Mouse (Mus musculus) c-Kit-positive CD71-positive TER-119-positive erythroid progenitor cells, embryonic 14.5 days (primary cell): ENCODE results near the gene Nfu1.

Experiments
- DNase-seq: peaks from one replicate; pipeline ENCODE4 v3.0.0-alpha.2; 2013; ENCODE audit warnings: low spot score

Gene Nfu1

GRCm38 (mm10) chr6:87008887-87009286 is at the start of gene Nfu1:
Nfu1 (plus strand) TSS chr6:87009236.
- DNase-seq = no peak

DNA sequence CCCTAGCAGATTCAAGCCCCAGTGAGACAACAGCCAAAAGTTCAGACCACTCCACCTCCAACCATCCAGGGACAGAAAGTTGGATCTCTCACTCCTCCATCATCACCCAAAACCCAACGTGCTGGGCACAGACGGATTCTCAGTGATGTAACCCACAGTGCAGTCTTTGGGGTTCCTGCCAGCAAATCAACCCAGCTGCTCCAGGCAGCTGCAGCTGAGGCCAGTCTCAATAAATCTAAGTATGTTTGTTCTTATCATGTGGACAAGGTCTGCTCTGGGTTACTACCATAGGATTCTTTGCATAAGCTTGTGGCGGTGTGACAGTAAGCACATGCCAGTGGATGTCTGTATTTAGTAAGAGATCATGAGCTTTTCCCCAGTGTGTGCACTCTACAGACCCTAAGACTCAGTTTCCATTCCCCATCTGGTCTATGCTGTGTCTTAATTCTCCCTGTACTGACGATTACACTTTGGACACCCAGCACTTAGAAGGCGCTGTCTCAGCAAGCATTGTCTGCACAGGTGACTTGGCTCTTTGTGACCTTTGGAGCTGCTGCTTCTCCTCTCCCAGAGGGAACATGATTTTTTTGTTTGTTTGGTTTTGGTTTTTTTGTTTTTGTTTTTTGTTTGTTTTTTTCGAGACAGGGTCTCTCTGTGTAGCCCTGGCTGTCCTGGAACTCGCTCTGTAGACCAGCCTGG is 44.9 kb upstream of the Nfu1 start:
- DNase-seq = no peak

- DNase-seq = no peak
Measured at GRCm38 (mm10) chr6:86967166-86967565, 41.9 kb upstream of the Nfu1 start.

- no peak for DNase-seq
Measured at GRCm38 (mm10) chr6:86973956-86974355, 35.1 kb upstream of the Nfu1 start.

DNA sequence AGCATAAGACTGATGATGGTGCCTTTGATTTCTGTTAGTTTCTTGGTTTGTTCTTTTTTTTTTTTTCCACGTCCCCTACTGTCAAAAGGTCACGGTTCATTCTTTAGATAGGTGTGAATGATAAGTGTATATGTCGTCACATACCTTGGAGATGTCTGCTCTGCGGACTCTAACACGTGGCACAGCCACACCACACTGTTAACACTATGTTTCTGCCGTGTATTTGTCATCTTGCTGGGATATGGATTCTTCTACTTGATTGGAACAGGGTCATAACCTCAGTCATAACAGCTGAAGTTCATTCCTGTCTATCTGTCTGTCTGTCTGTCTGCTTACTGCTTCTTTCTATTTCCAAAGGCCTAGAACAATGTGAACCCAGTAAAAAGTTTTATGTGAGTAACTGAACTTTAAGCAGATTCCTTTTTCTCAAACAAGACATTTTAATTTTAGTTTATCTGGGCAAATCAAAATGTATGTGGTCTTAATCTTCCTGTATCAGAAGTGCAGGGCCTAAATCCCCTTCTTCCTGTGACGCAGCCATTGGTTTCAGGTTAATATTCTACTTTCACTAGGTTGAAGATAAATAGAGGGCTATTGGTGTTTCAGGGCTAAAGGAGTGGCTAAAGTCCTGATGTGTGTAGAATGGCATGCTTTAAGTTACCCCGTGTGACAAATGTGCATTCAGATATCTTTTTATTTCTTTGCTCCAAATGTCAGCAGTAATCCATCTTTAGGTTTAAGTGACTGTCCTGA is 30.7 kb upstream of the Nfu1 start:
- DNase-seq = no peak

DNA sequence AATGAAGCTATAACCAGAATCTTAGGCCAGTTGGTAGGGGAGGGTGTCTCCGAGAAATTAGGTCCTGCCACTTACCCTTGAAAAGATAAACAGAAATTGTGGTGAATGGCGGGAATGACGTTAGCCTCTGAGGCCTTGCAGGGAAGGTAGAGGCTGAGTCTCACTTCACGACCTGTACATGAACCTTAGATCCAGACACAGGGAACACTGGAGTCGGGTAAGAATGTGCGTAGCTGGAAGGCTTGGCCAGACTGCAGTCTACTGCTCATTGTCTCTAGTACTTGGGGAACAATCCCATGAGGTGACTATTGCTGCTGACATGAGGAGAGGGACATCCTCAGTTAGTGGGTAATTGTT is 30.1 kb upstream of the Nfu1 start:
- no peak for DNase-seq

GRCm38 (mm10) chr6:86981206-86981605 is 27.8 kb upstream of the Nfu1 start:
- DNase-seq = no peak

- DNase-seq = no peak
Measured at GRCm38 (mm10) chr6:86985314-86986106, 23.5 kb upstream of the Nfu1 start.

DNA sequence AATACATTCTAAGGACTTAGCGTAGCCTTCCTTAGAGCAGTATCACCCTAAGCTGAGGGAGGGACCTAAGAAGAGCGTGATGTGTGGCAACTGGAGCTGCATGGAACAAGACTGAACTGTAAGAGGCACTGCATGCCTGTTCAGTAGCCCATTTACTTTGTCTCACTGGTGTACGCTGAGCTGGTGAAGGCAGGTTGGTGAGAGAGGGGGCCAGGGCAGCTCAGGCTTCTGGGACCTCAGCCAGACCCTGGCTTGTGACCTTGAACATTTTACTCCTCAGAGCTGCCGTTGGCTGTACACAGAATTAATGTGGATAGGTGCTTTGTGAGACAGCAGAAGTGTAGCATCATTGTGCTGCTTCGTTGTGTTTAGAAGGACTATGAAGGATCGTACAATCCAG is 19.5 kb upstream of the Nfu1 start:
- no peak for DNase-seq

- no peak for DNase-seq
Measured at GRCm38 (mm10) chr6:86991041-86991440, 18.0 kb upstream of the Nfu1 start.

DNA sequence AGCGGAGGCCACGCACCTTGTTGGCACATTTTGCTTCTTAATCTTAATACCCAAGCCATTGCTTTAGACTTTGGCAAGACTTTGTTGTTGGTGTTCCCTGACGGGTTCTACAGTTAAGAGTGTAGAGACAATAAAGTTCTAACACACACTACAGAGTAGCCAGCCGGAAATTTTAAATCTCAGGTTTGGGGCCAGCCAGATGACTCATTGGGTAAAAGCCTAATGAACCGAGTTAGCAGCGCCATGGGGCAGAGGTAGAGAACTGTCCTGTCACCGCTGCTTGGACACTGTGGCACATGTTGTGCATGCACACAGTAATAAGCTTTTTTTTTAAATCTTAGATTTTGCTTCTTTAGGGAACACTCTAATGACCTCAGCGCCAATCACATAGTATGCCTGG is 16.7 kb upstream of the Nfu1 start:
- DNase-seq = no peak

GRCm38 (mm10) chr6:86994254-86994653 is 14.8 kb upstream of the Nfu1 start:
- DNase-seq = no peak

- no peak for DNase-seq
Measured at GRCm38 (mm10) chr6:86996629-86997307, 12.3 kb upstream of the Nfu1 start.

DNA sequence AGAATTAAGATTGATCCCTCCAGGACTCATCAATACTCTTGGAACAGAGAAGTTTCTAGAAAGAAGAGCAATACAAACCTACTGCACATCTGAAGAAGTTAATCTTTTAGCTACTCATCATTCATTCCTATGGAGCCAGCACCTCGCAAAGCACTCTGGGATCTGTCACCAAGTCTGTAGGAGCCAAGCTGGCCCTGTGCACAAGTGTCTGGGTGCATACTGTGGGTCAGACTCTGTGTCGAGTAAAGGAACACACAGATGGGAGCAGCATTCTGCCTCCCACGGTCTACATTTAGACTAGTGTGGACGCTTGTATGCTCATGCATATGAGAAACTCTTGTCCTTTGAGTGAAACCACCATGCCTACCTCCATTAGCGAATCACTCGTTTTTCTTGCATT is 11.7 kb upstream of the Nfu1 start:
- DNase-seq = no peak

- no peak for DNase-seq
Measured at GRCm38 (mm10) chr6:87001995-87002394, 7.0 kb upstream of the Nfu1 start.

DNA sequence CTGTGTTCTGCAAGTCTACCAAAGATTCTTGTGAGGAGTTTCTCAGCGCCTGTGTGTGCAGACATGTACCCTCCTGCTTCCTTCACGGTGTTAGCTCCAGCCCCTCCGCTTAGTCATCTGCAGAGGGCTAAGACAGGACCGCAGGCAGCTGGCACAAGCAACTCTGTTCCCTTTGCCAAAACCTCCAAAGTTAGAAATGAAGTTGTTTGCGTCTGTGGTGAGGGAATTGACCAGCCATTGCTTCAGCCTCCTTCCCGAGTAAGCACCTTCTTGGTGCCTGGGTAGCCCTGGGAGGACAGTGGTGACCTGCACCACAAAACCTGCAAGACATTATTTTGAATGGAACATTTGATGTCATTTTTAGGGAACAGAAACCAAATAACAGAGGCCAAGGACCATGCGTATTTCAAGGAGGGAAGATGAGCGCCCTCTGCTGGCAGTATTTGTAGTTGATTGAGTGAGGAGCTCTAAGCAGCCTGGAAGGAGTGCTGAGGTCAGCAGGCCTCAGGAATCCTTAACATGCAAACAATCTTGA is 6.4 kb upstream of the Nfu1 start:
- DNase-seq = peak; percentile 76

- DNase-seq = no peak
Measured at GRCm38 (mm10) chr6:87004099-87004498, 4.9 kb upstream of the Nfu1 start.

GRCm38 (mm10) chr6:87005577-87005976 is 3.5 kb upstream of the Nfu1 start:
- no peak for DNase-seq

DNA sequence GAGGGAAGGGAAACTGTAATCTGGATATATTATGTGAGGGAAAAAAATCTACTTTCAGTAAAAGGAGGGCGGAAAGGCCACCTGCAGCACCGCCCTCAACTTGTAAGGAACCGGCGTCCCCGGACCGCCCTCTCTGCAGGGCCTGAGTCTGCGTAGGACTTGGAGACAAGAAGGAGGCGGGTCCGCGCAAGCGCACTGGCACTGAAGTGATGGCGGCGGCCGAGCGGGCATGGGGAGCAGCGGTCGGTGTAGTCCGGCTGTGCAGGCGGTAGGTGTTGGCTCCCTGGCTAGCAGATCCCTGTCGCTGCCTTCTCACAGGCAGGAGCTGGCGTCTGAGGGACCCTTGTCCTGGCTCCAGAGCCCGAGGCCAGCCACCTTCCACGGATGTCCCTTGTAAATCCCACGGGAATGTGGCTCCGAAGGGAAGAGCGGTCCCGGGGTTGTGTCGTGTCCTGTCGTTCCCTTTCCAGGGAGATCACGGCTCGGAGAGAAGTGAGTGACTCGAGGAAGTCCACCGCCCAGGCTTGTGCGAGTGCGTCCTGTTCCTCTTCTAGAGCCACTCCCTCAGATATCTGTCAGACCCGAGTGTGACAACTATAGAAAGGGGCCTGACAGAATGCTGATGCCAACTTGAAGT is 774 bp downstream of the Nfu1 start:
- peak; percentile 92 for DNase-seq

- DNase-seq = peak; percentile 74
Measured at GRCm38 (mm10) chr6:87016916-87017315, 7.9 kb downstream of the Nfu1 start.

- DNase-seq = no peak
Measured at GRCm38 (mm10) chr6:87018874-87019273, 9.8 kb downstream of the Nfu1 start.

GRCm38 (mm10) chr6:87021791-87022190 is 12.8 kb downstream of the Nfu1 start:
- DNase-seq = no peak
